Mouse (Mus musculus): ENCODE results near the gene Traip. TPM values are rescaled to one million over a fixed set of nuclear protein-coding genes. Genes with fewer than 3 reads are reported as not detected.

Gene Traip
- polyA plus RNA-seq (2016; fragmentation: Nextera tagmentation; extraction: Ambion mirVana): 15.2 and 16.7 TPM in 2 replicates

DNA sequence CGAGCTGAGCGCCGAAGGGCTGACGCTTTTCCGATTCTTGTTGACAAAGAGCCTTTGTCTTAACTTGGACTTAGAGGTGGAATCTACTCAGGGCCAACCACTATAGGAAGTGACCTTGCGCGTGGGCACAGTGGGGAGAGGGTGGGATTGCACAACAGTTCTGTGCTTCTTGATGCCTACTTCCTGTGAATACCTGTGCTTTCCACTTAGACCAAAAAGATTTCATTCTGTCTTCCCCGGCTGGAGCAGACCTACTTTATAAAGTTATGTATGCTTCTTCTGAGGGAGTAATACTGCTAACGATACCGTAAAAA is at the start of gene Traip:
TSS of gene Traip (plus strand) at position 215 of the 314 bp plus-strand sequence.
- Histone ChIP-seq H3K27ac (peak within 1 kb of the TSS; percentile 71; the same call in 1 of the 2 replicates), H3K4me2 (replicated peaks) (peak within 1 kb of the TSS; percentile 84), H3K4me3 (peak within 1 kb of the TSS; percentile 49), H3K9ac (peak within 1 kb of the TSS; percentile 60), H3K27me3 (replicated peaks) (no peaks in the 10 kb centered on the region), H3K9me3 (no peaks in the 10 kb centered on the region), H3K36me3 (no peaks in the 10 kb centered on the region), H3K4me1 (peaks cover 8% of the 10 kb centered on the region)
- no peak for ATAC-seq (ENCODE audit: low FRiP score, low read depth)
- WGBS: 91% methylated on average over 10 of the region's 10 CpGs

GRCm38 (mm10) chr9:107900840-107901626 is 48.9 kb upstream of the Traip start:
- ATAC-seq (ENCODE audit: low FRiP score, low read depth): peak; percentile 19; the same call in 1 of the 2 replicates
- 3% methylated on average over 44 of the region's 44 CpGs for WGBS

DNA sequence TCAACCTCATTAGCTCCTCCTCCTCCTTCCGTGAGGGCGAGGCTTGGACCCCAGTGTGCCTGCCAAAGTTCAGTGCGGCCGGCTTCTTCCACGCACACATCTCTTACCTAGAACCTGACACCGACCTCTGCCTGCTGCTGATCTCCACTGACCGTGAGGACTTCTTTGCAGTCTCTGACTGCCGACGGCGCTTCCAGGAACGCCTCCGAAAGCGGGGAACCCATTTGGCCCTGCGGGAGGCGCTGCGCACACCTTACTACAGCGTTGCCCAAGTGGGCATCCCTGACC is 48.4 kb upstream of the Traip start:
- 0 out of 2 replicates have a peak, but pooled peaks have one; percentile 23 for ATAC-seq (ENCODE audit: low FRiP score, low read depth)
- peaks cover 9% of the 10 kb centered on the region for H3K36me3 ChIP-seq
- H3K4me2 ChIP-seq (replicated peaks): peak overlapping the region; percentile 65
- no peaks in the 10 kb centered on the region for H3K9me3 ChIP-seq
- H3K27me3 ChIP-seq (replicated peaks): peaks cover 27% of the 10 kb centered on the region
- H3K4me3 ChIP-seq: peak overlapping the region; percentile 24; the same call in 1 of the 2 replicates
- peaks cover 16% of the 10 kb centered on the region for H3K4me1 ChIP-seq
- 12% methylated on average over 17 of the region's 17 CpGs for WGBS
- H3K9ac ChIP-seq: no peak overlapping the region
- no peak overlapping the region for H3K27ac ChIP-seq

More at GRCm38 (mm10) chr9:107900840-107901626, 48.9 kb upstream of the Traip start:
- H3K9ac ChIP-seq: peak overlapping the region; percentile 42; the same call in 1 of the 2 replicates
- H3K4me2 ChIP-seq (replicated peaks): peak overlapping the region; percentile 65
- no peaks in the 10 kb centered on the region for H3K9me3 ChIP-seq
- peaks cover 26% of the 10 kb centered on the region for H3K27me3 ChIP-seq (replicated peaks)
- peaks cover 11% of the 10 kb centered on the region; the same call in 1 of the 2 replicates for H3K4me1 ChIP-seq
- H3K4me3 ChIP-seq: peak overlapping the region; percentile 24
- peaks cover 9% of the 10 kb centered on the region for H3K36me3 ChIP-seq
- H3K27ac ChIP-seq: no peak overlapping the region

- Histone ChIP-seq H3K9me3 (no peaks in the 10 kb centered on the region), H3K4me3 (no peak overlapping the region), H3K27ac (no peak overlapping the region), H3K27me3 (replicated peaks) (peaks cover 26% of the 10 kb centered on the region), H3K9ac (no peak overlapping the region), H3K4me1 (peaks cover 25% of the 10 kb centered on the region), H3K36me3 (peaks cover 5% of the 10 kb centered on the region), H3K4me2 (replicated peaks) (no peak overlapping the region)
- 0 out of 2 replicates have a peak, but pooled peaks have one; percentile 23 for ATAC-seq (ENCODE audit: low FRiP score, low read depth)
- 10% methylated on average over 4 of the region's 4 CpGs for WGBS
These were observed 45.2 kb upstream of the Traip start for GRCm38 (mm10) chr9:107904726-107905125.

DNA sequence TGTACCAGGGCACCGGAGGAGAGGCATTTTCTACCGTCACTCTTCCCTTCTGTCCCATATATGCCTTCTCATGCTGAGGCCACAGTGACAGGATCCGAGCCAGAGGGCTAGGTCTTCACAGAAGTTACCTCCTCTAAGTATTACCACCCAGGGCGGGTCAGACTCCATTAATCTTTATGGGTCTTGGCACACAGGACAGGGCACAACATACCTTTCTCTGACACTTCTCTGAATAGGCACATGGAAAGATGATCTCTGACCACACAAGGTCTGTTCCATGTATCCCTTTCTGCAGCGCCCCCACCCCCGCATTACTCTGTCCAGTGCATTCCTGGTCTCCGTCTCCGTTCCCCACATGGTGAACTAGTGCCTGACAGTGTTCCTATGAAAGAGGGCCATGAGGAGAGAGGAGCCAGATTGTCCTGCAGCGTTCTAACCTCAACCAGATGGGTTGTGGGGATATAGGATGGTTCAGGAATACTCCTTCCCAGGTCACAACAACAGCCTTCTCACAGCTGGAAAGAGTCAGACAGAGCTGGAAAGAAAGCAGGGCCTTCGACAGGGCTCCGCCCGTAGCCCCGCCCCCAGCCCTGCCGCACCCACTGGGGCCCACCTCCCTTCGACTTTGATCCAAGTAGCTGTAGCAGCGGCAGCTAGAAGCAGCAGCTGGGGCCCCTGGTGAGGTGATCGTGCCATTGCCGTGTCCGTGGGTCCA is 43.5 kb upstream of the Traip start, which contains the start of gene Mst1r:
TSS of gene Mst1r (plus strand) at position 622 of the 715 bp plus-strand sequence.
- Histone ChIP-seq H3K4me2 (replicated peaks) (peak within 1 kb of the TSS; percentile 63), H3K9me3 (no peaks in the 10 kb centered on the region), H3K27me3 (replicated peaks) (peaks cover 9% of the 10 kb centered on the region), H3K27ac (no peak within 1 kb of the TSS), H3K4me1 (peaks cover 18% of the 10 kb centered on the region), H3K4me3 (peak within 1 kb of the TSS; percentile 29; the same call in 1 of the 2 replicates), H3K36me3 (no peaks in the 10 kb centered on the region), H3K9ac (peak within 1 kb of the TSS; percentile 54)
- WGBS: 20% methylated on average over 19 of the region's 19 CpGs
- no peak for ATAC-seq (ENCODE audit: low FRiP score, low read depth)

DNA sequence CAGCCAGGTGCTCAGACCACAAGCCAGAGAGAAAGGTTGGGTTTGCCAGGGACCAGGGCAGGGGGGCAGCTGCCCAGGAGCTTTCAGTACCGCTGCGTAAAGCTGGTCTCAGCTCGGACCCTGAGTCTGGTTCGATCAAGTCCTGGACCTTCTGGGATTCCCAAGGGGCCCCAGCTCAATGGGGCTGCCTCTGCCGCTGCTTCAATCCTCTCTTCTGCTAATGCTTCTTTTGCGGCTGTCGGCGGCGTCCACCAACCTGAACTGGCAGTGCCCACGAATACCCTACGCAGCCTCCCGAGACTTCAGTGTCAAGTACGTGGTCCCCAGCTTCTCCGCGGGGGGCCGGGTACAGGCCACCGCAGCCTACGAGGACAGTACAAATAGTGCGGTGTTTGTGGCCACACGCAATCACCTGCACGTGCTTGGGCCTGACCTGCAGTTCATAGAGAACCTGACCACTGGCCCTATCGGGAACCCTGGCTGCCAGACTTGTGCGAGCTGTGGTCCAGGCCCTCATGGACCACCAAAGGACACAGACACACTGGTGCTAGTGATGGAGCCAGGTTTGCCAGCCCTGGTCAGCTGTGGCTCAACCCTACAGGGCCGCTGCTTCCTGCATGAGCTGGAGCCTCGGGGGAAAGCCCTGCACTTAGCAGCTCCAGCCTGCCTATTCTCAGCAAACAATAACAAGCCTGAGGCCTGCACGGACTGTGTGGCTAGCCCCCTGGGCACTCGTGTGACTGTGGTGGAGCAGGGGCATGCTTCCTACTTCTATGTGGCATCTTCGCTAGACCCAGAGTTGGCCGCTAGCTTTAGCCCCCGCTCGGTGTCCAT is 42.8 kb upstream of the Traip start:
- no peak overlapping the region for H3K27ac ChIP-seq
- H3K9ac ChIP-seq: peak overlapping the region; percentile 54
- no peaks in the 10 kb centered on the region for H3K36me3 ChIP-seq
- 0 out of 2 replicates have a peak, but pooled peaks cover 3% of the 10 kb centered on the region for H3K27me3 ChIP-seq (replicated peaks)
- WGBS: 48% methylated on average over 31 of the region's 31 CpGs
- peaks cover 15% of the 10 kb centered on the region for H3K4me1 ChIP-seq
- peak overlapping the region; percentile 63 for H3K4me2 ChIP-seq (replicated peaks)
- ATAC-seq (ENCODE audit: low FRiP score, low read depth): no peak
- H3K4me3 ChIP-seq: peak overlapping the region; percentile 29; the same call in 1 of the 2 replicates
- H3K9me3 ChIP-seq: no peaks in the 10 kb centered on the region

- Histone ChIP-seq H3K27ac (no peak overlapping the region), H3K36me3 (no peaks in the 10 kb centered on the region), H3K4me3 (no peak overlapping the region), H3K4me1 (peaks cover 15% of the 10 kb centered on the region), H3K4me2 (replicated peaks) (no peak overlapping the region), H3K27me3 (replicated peaks) (0 out of 2 replicates have a peak, but pooled peaks cover 3% of the 10 kb centered on the region), H3K9ac (no peak overlapping the region), H3K9me3 (no peaks in the 10 kb centered on the region)
- WGBS: 86% methylated on average over 14 of the region's 14 CpGs
- no peak for ATAC-seq (ENCODE audit: low FRiP score, low read depth)
These were observed 42.2 kb upstream of the Traip start for GRCm38 (mm10) chr9:107907801-107908120.

GRCm38 (mm10) chr9:107908410-107909158 is 41.4 kb upstream of the Traip start:
- no peak overlapping the region for H3K27ac ChIP-seq

DNA sequence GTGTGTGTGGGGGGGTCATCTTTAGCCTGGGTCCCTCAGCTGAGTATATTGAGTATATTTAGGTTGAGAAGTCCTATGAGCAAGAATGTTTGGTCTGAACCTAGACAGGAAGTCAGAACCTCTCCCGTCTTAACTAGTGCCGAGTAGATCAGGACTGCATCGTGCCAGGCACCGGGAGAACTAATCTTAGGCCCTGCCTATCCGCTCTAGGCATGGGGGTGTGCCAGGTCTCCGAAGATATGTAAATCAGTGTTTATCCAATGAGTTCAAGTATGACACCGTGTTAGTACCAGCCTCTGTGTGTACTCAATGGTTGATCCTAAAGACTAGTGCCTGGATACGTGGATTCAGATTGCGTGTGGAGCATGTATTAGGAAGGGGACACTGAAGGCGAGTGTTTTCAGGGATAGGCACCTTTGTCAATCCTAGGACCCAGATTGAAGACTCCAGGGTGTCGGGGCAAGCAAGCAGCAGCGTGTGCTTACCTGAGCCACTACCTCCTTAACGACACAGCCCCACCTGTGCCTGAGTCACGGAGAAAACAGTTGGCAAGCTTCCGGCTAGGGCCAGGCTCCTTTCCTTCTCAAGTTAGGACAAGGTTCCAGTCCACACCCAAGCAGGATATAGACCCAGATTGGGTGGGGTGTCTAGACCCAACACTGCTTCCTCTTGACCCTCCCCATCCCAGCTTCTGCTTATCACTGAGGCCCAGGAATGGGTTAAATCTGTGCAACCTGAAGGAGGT is 39.7 kb upstream of the Traip start:
- no peak for ATAC-seq (ENCODE audit: low FRiP score, low read depth)
- Histone ChIP-seq H3K36me3 (no peaks in the 10 kb centered on the region), H3K4me1 (peaks cover 15% of the 10 kb centered on the region), H3K27ac (no peak overlapping the region), H3K4me2 (replicated peaks) (no peak overlapping the region), H3K9ac (no peak overlapping the region), H3K4me3 (no peak overlapping the region), H3K9me3 (no peaks in the 10 kb centered on the region), H3K27me3 (replicated peaks) (0 out of 2 replicates have a peak, but pooled peaks cover 3% of the 10 kb centered on the region)
- WGBS: 92% methylated on average over 15 of the region's 15 CpGs

More at GRCm38 (mm10) chr9:107908410-107909158, 41.4 kb upstream of the Traip start:
- WGBS: 17% methylated on average over 18 of the region's 18 CpGs
- Histone ChIP-seq H3K9ac (no peak overlapping the region), H3K9me3 (no peaks in the 10 kb centered on the region), H3K36me3 (no peaks in the 10 kb centered on the region), H3K27me3 (replicated peaks) (0 out of 2 replicates have a peak, but pooled peaks cover 3% of the 10 kb centered on the region), H3K4me1 (peaks cover 15% of the 10 kb centered on the region), H3K4me2 (replicated peaks) (peak overlapping the region; percentile 26), H3K4me3 (no peak overlapping the region)
- no peak for ATAC-seq (ENCODE audit: low FRiP score, low read depth)

- Histone ChIP-seq H3K27ac (no peak overlapping the region), H3K4me2 (replicated peaks) (no peak overlapping the region), H3K9me3 (no peaks in the 10 kb centered on the region), H3K4me1 (peaks cover 11% of the 10 kb centered on the region), H3K36me3 (no peaks in the 10 kb centered on the region), H3K9ac (0 out of 2 replicates have a peak overlapping the region, but pooled peaks have one; percentile 3), H3K4me3 (no peak overlapping the region), H3K27me3 (replicated peaks) (no peaks in the 10 kb centered on the region)
- no peak for ATAC-seq (ENCODE audit: low FRiP score, low read depth)
- WGBS: 83% methylated on average over 16 of the region's 16 CpGs
These were observed 35.0 kb upstream of the Traip start for GRCm38 (mm10) chr9:107914764-107915420.
